Mouse (Mus musculus) layer of hippocampus, adult 18-20 months (tissue): ENCODE measurements around the gene Map2k4. TPM values are rescaled to one million over a fixed set of nuclear protein-coding genes. Genes with fewer than 3 reads are reported as not detected.

Experiments used
- DNase-seq, 2 experiments: peaks; one replicate each; pipeline ENCODE4 v3.0.0; 2022; ENCODE audit warnings: low spot score in 2 of 2
- long read RNA-seq: library from polyadenylated mRNA; stranded (forward); transcript quantifications from one replicate; pipeline ENCODE4 v2.0.0, GENCODE M21; 2021
- total RNA-seq, 2 experiments: library from RNA; stranded (reverse); gene quantifications; 2 replicates each; pipeline ENCODE4 v1.2.3; 2021

The Map2k4 gene
- 100 to 1,000 TPM; 194 to 201 TPM for total RNA-seq
- long read RNA-seq, transcript Map2k4-201 (11 exons, 3,695 nt) = major isoform, 43 of 135 reads
- long read RNA-seq, partial matches to known transcripts = 10 of 135 reads
- long read RNA-seq, other reads (novel, unspliced or antisense) = 82 of 135 reads

DNA sequence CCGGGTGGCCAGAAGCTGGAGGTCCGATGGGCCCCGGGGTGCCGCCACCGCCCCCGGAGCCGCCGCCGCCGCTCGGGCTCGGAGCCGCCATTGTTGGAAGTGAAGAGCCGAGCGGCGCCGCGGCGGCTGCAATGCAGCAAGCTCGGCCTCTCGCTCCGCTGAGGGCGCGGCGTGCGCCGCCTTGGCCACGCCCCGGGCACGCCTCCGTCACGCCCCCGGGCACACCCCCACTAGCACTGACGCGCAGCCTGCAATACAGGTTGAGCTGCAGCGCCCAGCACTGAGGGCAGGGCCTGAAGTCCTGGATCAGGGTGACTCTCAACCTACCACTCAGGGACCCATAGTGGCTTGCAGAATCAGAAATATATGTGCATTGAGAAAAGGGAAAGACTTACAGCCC is at the start of gene Map2k4:
Map2k4 (minus strand) TSS at position 144 of the 400 bp plus-strand sequence.
- DNase-seq = peak; percentile 85 to 94

DNA sequence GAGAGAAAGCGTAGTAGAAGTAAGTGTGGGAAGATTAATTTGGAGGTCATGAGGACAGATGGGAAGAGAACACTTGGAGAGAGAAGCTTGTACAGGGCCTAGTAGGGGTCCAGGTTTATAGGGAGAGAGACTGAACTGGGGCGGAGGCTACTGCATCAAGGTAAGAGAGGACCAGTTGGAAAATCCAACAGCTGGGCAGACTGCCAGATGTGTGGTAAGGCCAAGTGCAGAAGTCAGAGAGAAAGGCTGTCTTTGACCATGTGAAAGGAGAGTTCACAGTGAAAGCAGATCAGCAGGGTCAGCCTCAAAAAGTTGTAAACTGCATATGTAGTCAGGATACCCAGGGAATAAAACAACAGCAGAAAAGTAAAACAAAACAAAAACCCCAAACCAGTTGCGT is 36.5 kb upstream of the Map2k4 start:
- DNase-seq = no peak

DNA sequence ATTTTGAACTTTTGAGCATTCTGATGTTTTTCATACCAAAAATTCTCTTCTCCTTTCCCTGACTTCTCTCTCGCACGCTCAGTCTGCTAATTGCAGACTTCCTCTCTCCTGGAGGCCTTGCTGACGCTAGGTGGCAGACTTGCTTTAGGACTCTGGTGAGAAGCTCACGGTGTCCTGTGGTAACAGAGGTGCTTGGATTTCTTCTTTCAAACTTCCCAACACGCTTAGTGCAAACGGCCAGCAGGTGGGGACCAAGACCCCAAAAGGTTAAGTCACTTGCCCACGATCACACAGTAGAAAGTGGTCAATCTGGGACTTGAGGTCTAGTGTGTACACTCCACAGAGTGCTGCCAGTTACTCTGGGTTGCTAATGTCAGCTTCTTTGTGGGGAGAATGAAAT is 32.8 kb upstream of the Map2k4 start:
- peak; percentile 54 to 82 for DNase-seq

DNA sequence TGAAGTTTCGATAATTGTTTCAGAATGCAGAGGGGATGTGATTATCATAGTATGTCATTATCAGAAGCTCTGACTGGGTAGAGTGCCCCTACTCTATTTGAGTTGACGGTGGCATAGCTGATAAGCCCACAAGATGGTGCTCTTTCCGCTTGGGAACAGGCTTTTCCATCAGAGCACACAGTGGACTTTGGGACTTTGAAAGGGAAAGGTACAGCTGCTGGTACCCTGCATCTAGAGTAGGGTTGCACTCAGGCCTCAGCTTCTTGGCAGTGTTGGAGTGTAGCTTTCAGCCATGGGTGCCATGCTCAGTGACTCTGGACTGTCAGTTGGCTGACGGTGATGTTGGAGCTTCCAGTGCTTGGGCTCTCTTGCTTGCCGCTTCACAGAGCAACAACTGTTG is 32.2 kb upstream of the Map2k4 start:
- DNase-seq = peak in 1 of 2 experiments; percentile 38

DNA sequence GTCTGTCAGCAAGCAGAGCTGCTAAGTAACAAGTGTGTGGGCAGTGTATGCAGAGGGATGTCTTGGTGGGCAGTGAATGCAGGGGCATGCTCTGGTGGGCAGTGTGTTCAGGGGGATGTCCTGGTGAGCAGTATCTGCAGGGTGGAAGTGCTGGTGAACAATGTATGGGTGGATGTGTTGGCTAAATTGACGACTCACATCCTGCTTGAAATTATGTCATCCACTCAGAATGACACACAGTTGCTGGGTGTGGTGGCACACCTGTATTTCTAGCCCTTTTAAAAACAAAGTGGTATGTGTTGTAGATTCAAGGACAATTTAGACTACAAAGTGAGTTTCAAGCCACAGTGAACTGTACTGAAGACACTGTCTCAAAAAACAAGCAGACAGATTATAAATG is 30.1 kb upstream of the Map2k4 start:
- DNase-seq = no peak

DNA sequence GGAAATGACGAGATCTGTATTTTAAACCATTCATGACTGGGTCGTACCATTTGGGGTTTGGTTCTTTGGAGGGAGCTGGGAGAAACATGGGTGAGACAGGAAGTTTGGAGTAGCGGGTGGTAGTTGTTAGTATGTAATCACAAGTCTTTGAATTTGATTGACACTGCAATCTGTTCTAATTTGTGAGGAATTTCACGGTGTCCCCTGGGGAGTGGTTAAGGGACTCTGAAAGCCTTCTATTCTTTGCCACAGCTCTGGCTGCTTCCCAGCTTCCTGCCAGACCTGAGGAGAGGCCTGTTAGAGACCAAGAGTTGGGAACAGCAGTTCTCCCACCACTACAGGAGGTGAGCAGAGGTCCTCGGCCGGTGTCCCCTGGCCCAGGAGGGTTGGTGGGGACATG is 28.1 kb upstream of the Map2k4 start:
- peak in 1 of 2 experiments; percentile 33 for DNase-seq

DNA sequence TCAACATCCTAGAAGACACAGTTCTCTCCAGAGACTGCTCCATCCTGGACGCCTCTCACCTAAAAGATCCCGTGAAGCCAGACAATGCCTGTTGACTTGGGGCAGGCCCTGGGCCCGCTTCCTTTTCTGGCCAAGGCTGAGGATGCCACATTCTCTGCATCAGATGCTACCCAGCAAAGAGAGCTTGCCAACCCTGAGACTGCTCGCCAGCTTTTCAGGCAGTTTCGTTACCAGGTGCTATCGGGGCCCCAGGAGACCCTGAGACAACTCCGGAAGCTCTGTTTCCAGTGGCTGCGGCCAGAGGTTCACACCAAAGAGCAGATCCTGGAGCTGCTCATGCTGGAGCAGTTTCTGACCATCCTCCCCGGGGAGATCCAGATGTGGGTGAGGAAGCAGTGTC is 26.3 kb upstream of the Map2k4 start:
- DNase-seq = no peak

DNA sequence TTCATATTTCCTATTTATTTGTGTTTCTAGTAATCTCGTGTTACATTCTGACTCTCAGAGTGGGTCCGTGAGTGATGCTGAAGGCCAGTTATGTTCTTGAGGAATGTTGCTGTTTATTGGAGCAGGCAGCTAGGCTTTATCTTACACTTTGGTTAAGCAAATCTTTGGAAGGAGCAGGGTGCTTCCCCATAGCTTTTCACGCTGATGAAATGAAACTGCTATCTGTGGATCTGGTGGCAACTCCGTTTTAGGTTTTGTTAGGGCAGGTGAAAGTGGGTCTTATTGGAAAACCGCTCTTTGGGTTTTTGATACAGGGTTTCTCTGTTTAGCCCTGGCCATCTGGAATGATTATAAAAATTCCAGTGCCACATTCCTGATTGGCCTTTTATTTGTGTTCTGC is 24.0 kb upstream of the Map2k4 start:
- DNase-seq = no peak

DNA sequence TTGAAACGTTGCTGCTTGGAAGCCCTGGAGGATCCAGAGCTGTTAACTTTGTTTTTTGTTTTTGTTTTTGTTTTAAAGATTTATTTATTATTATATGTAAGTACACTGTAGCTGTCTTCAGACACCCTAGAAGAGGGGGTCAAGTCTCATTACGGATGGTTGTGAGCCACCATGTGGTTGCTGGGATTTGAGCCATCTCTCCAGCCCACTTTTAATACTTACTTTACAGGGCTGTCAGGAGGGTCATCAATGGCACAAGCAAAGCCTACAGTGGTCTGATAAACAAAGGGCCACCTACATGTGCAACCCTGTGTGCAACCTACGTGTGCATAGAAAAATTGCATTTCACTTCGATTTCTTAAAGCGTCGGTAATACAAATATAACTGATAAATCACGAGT is 19.5 kb upstream of the Map2k4 start:
- no peak for DNase-seq

DNA sequence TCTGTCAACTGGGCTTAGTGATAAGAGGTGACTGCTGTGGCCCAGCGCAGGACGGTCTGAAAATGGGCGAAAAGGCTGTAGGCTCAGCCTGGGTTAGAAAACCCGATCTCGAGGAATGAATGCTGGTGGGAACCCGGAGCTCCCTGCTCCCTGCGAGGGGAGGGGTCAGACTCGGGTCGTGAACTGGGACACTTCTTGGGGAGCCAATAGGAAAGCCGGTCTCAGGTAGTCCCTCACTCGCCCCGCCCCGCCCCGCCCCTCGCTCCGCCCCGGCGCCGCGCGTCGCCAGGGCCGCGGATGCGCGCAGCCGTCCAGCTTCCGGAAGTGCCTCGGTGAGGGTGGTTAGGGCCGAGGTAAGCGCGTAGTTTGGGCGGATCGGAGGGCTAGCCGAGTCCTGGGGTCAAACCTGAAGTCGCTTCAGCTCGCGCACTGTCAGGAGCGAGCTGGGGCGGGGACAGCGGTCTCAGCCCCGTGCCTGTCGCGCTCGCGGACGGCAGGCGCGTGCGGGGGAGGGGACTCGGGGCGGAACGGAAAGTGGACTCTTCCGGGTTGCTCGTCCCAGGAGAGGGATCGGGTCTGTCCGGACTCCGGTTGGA is 18.9 kb upstream of the Map2k4 start, which contains the start of gene Zkscan6:
Zkscan6 (plus strand) TSS at position 267 of the 596 bp plus-strand sequence.
- peak; percentile 72 to 89 for DNase-seq

DNA sequence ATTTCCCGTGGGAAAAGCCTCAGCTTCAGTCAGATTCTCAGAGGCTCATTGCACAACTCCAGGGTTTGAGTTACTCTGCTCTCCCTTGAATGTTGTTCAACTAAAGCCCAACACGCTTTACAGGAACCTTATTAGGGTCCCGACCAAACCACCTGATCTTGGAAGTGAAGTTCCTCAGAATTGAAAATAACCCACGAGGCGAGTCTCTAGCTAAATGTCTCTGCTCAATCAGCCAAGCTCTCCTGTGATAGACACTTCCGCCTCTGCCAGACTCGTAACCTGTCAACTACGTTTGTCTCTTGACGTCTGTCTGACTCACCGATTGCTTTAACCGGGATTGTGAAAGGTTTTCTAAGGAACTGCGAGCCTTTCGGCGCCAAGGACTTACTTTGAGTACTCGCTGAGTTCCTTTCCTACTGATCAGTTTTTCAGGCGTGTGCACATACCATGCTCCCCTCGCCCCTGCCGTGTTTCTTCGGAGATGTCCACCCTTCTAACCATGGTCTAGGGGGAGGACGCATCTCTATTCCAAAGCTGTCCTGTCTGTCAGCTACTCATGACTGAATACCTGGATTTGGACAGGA is 18.3 kb upstream of the Map2k4 start:
- DNase-seq = no peak

DNA sequence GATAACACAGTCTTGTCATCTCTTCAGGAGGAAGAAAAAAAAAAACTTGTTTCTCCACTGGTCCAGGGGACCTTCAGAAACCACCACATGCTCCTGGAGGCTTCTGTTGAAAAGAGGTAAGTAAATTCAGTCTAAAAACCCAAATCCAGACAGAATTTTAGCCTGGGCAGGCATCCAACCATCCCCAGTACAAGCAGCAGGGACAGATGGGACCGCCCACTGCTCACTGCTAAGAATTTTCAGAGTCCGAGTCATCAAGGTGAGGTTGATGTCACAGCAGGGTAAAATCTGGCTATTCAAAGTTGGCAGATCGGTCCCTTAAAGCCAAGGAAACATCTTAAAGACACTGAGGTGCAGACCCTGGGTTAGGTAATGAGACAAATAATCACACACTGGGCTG is 13.8 kb upstream of the Map2k4 start:
- peak; percentile 76 to 92 for DNase-seq

DNA sequence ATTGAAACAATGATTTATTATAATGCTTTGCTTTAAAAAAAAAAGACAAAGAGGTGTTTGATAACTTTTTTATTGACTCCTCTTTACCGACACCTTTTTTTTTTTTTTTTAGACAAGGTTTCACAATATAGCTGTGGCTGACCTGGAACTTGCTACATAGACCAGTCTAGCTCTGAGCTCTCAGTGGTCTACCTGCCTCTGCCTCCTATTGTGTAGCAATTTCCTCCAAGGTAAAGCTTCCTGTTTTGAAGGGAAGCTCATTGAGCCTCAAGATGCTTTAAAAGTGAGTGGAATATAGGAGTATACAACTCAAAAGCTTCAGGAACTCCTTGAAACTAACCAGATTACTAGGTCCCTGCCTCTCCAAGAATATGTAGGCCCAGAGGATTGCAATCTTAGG is 7.8 kb upstream of the Map2k4 start:
- no peak for DNase-seq

DNA sequence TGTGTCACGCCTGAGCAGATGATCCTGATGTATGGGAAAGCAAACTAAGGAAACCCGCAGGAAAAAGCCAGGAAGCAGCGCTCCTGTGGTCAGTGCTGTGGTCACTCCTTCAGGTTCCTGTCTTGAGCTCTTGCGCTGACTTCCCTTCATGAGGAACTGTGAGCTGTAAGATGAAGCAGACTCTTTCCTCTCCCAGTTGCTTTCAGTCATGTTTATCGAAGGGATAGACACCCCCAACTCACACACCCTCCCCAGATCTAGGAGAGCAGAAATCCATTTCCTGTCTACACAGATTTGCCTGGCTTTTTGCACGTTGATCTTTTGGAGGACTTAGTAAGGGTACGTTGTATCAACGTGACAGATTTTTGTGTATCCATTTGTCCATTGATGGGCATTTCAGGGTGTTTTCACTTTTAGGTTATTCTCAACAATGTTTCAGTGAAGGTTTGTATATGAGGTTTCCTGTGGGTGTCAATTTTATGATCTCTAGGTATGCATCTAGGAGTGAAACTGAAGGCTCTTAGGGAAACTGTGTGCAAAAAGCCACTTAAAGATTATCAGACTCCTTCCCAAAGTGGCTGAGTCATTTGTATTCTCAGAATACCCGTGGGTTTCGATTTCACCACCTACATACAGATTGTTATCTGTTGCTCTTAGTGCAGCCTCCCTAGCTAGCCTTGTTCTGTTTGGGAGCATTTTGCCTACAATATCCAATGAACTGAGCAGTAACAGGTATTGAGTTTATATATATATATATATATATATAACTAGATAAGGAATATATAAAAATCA is 6.5 kb upstream of the Map2k4 start:
- DNase-seq = no peak

DNA sequence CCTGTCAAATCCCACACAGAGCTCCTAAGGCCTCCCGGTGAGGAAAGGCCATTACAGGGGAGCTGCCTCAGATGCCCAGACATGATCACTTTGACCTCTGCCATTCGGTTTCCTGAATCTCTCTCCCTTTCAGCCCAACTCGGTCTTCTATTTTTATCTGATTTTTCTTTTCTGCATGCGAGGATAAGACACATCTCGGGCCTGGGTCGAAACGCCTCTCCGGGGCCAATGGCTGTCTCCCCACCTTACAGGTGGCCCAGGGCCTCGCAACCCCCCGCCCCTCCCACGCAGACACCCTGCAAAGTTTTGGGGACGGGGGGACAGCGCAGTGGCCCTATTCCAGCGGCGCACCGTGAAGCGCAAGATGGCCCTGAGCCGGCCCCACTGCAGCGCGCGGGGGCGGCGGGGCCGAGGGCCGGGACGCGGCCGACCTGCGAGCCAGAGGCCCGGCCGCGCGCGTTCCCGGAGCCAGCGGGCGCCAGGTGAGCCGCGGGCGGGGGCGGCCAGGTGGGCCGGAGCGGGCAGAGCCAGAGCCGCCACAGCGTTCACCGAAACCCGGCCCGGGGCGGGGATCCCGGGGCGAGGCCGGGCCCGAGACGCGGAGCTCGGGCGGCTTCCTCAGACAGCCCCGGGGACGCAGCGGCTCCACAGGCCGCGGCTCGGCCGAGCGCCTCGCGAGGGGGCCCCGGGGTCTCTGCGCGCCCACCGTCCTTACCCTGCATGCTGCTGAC is 511 bp downstream of the Map2k4 start:
- peak in 1 of 2 experiments; percentile 17 for DNase-seq

DNA sequence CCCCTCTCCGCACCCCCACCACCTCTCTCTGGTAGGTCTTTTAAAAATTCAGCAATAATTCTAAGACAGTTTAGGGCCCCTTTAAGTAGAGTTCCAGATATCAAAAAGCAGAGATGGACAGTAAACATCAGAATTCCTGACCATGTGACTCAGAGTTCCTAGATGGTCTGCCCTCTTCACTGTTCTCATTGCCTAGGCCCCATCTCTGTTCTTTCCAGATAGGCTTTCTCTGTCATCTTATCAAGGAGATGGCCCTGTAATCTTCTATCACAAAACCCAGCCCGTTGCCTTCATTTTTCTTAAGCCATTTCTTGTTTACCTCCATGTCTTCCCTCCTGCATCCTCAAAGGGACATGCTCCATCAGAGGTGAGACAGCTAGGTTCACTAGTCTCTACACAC is 1.9 kb downstream of the Map2k4 start:
- DNase-seq = no peak

DNA sequence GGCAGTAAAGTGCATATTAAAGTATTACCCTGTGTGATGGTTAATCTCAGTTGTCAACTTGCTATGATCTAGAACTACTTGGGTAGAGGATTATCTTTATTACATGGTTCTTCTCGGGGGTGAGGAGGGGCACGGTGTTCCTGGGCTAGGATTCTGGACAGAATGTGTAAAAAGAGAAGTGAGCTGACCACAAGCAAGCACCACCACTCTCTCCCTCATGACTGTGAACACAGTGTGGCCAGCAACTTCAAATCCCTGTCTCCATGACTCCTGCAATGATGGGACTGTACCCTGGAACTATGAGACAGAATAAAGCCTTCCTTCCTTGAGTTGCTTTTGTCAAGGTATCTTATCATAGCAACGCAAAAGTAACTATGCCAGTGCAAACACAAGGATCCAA is 6.5 kb downstream of the Map2k4 start:
- DNase-seq = no peak

DNA sequence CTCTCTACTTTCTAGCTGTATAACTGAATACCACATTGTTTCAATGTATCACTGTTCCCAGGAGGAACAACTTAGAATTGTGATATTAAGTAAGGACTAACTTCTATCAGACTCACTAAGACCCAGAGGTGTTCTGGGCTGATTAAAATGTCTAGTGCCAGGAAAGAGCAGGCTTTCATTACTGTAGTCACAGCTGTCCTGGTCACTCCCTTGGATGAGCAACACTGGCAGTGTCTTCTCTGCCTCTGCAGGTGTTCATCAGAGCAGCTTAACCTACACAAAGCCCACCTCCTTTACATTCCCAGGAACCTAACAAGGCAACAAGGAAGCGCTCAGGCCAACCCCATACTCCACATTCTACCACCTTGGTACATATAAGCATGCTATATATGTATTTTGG is 8.5 kb downstream of the Map2k4 start:
- DNase-seq = no peak

DNA sequence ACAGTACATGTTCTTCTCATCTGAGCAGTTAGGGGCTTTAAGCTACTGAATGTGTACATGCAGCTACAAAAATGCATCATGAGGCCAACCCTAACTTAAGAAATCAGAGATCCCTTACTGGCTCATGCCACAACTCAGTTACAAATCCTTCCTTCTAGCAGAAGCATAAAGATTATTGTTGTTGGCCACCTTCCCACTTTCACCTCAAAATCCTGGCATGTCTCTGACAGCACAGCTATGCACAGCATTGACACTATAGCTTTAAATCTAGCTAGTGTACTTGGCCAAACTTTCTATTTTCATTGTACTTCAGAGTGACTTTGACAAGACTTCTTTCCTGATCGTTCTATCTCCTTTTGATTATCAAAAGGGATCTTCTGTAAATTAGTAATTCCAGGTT is 9.0 kb downstream of the Map2k4 start:
- no peak for DNase-seq

DNA sequence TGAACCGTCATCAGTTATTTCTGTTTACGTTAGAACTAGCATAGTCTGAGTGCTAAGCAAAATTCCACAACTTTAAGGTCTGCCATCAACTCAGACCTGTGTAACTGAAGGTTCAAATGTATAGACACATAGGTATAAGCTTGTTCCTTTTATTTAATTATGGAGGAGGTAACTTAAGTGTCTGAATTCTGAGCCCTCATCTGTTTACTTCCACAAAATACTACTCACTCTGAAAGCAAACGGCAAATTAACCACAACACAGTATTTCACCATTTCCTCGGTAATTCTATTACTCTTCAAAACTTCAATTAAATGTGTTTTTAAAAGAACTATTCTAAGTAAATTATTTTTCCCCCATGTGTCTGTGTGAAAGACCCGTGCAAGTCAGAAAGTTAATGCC is 10.3 kb downstream of the Map2k4 start:
- no peak for DNase-seq

DNA sequence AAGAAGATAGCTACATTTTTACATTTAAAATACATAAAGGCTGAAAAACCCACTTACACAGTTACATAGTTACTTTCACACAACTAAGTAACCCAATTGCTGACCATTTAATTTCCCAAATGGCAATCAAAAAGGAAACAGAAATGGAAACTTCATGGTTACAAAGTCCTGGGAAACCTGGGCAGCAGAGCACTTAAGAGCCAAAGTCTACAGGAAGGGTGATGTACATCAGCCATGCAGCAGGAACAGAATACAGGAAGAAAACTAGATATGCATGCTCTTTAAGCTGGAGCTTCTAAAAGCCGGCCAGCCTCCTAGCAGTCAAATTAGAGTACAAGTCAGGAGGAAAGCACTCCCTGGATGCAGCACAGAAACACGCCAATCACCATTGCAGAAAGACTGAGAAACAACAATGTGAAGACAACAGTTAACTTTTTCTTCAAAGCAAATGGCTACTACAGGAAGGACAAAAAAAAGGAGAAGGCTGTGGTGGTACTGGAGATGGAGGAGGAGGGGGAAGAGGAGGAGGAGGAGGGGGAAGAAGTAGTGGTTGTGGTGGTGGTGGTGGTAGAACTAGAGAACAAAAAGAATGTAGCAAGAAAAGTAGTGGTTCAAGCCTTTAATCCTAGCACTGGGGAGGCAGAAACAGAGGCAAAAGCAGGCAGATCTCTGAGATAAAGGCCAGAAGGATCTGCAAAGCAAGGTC is 11.0 kb downstream of the Map2k4 start:
- DNase-seq = no peak
